Mouse (Mus musculus) frontal cortex, adult (tissue): ENCODE results near the gene Slc5a1.

Experiments used
- ATAC-seq: cut with Nextera tagmentation; 2 replicates; pipeline ENCODE4 v1.9.2; 2017; ENCODE audit warnings: mild to moderate bottlenecking, moderate library complexity, mixed read lengths; ENCODE audit not compliant: low TSS enrichment

Slc5a1 gene

DNA sequence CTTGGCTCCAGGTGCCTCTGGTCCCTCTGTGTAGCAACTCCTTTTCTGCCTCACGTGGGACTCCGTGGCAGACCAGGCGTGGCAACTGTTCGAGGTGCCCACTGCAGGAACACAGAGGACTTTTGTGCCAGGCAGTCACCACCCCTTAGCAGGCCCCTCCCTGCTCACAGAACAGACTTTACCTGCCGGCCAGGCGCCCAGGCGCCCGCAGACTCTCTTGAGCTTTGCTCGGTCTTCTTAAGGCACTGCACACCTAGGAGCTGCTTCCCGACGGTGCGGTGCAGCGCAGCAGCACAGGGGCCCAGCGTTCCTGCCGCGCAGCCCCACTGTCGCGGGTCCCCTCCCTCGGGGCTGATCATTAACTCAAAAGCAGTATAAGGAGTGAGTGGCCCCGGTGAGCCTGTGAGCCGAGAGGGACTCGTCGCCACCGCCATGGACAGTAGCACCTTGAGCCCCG is at the start of gene Slc5a1:
TSS of gene Slc5a1 (plus strand) at position 195 of the 457 bp plus-strand sequence.
- no peak for ATAC-seq

GRCm38 (mm10) chr5:33056126-33056765 is 47.8 kb upstream of the Slc5a1 start:
- ATAC-seq = no peak

DNA sequence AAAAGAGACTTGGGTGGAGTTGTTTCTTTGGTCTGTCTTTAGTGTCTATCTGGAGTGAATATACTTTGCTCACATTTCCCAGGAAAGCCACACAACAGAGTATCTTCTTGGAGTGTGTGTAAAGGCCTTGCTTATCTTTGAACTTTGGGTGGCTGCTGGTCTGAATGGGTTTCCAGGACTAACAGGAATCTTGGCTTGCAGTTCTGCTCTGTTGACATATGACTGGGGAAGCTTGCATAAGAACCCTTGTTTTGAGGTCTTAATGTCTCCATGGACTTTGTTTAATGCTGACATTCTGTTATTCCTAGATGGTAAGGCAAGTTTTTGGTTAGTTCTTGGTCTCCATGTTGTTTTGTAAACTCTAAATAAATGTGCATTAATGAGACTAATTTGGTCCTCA is 33.9 kb upstream of the Slc5a1 start:
- no peak for ATAC-seq

GRCm38 (mm10) chr5:33076490-33077191 is 27.4 kb upstream of the Slc5a1 start:
- ATAC-seq = no peak

- ATAC-seq = no peak
These were observed 21.1 kb upstream of the Slc5a1 start for GRCm38 (mm10) chr5:33082896-33083295.

- no peak for ATAC-seq
These were observed 19.4 kb upstream of the Slc5a1 start for GRCm38 (mm10) chr5:33084599-33084998.

- ATAC-seq = no peak
These were observed 12.7 kb upstream of the Slc5a1 start for GRCm38 (mm10) chr5:33091342-33091741.

DNA sequence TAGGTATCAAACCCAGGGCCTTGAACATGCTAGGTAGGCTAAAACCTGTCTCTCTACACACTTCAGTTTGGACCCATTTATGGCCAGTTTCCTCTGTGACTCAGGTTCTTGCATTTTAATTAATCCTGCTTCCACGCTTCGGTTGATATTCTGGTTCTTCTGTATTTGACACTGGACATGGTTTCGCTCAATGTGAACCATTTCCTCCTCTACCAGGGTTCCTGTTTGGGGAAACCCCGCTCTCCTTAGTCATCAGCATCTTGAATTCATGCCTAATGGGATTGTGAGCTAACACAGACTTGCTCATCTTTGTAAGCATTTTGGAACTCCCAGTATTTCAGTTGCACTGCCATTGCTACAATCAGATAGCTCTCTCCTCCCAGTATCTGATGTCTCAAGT is 8.7 kb upstream of the Slc5a1 start:
- ATAC-seq = no peak

GRCm38 (mm10) chr5:33102369-33103055 is 1.5 kb upstream of the Slc5a1 start:
- ATAC-seq = no peak

- ATAC-seq = no peak
These were observed 857 bp downstream of the Slc5a1 start for GRCm38 (mm10) chr5:33104876-33105275.

DNA sequence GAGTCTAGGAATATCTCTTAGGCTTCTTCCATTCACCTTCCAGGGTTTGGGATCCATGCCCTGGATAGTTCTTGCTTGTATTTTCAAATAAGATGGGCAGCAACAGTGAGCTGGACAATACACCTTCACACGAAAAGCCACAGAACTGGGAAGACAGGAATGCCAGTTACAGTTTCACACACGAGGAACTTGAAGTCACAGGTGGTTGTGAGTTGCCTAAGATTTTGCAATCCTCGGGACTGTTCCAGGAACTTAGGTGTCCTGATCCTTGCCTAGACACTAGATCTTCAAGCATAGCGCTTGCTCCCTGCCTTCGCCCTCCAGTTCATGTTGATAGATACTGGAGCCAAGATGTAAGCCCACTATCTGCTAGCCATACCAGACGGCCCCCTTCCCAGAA is 1.6 kb downstream of the Slc5a1 start:
- no peak for ATAC-seq

DNA sequence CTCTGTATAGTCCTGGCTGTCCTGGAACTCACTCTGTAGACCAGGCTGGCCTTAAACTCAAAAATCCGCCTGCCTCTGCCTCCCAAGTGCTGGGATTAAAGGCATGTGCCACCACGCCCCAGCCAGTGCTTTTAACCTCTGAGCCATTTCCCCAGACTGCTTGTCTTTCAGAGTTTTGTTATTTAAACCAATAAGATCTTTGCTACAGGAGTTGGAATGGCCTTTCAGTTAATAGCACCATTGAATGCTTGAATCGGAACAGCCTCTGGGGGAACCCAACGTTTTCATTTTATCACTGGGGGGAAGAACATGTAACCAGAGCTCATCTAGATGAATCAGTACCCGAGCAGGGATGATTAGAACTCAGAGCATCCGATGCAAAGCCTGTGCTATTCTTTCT is 3.0 kb downstream of the Slc5a1 start:
- ATAC-seq = no peak

DNA sequence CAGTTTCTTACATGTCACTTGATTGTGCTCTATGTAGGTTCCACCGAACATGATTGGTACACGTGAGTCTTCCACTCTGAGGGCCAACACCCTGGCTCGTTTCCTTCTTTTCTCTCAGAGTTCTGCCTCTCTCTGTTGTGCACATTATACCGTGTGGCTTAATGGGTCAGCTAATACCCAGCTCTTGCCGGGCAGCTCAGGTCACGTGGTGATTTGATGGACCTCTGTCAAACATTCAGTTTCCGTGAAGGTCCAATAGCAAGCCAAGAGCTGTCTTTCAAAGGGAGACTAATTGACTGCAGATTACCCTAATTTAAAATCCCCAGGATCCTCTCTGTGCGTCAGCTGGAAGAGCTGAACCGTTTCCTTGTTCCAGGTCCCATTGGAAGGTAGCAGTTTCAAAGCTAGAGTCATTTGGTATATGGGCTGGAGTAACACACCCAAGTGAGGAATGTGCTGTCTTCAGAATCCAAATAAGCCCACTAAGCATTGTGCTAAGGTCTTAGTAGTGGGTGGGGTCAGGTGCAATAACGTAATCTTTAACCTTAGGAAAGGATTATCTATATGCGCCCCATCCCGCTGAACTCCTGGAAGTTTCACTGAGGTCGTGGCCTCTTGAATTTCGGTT is 3.9 kb downstream of the Slc5a1 start:
- ATAC-seq = no peak

- no peak for ATAC-seq
These were observed 17.9 kb downstream of the Slc5a1 start for GRCm38 (mm10) chr5:33121871-33122315.

- no peak for ATAC-seq
These were observed 19.6 kb downstream of the Slc5a1 start for GRCm38 (mm10) chr5:33123658-33124057.

GRCm38 (mm10) chr5:33125318-33125717 is 21.3 kb downstream of the Slc5a1 start:
- ATAC-seq = no peak

- ATAC-seq = no peak
These were observed 30.1 kb downstream of the Slc5a1 start for GRCm38 (mm10) chr5:33134132-33134531.

DNA sequence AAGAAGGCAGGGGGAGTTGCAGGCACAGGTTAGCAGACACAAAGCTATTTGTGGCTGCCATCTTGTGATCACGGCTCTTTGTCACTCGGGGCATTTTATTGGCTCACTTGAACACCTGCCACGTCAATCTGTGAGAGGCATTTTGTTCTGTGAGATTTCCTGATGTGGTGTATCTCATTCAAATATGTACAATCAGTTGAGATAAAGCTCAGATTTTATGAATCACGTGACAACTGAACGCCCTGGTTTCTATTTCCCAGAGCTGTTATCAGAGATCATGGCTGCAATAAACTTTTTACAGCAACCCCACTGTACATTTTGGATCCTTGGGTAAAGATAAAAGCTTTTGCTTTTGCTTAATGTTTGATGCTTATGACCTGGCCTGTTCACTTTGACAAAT is 31.6 kb downstream of the Slc5a1 start:
- no peak for ATAC-seq

DNA sequence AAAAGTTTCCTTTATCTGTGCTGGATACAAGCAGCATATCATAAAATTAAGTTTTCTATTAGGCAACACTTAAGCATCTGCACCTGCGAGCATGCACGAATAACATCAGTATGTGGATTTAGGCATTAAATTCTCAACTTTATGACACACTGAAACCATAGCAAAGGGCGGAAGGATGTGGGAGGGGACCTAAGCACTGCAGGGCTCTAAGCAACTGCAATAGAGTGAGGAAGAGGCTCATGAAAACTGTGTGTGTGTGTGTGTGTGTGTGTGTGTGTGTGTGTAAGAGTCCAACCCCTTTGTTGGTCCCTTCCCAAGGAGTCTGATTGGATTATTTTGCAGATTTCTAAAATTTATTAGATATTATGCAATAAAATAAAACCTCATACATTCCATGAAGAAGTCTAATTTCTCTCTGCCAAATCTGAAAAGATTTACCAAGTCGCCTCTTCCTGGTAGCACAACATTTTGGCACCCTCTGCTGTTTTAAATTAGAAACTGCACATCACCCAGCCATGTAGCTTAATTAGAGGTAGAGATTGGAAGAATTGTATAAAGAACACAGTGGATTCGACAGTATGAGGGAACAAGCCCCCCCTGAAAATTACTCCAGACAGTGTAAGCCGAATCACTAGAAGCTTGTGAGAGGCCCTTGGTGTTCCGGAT is 38.9 kb downstream of the Slc5a1 start:
- ATAC-seq = peak; percentile 73; the same call in 1 of the 2 replicates

DNA sequence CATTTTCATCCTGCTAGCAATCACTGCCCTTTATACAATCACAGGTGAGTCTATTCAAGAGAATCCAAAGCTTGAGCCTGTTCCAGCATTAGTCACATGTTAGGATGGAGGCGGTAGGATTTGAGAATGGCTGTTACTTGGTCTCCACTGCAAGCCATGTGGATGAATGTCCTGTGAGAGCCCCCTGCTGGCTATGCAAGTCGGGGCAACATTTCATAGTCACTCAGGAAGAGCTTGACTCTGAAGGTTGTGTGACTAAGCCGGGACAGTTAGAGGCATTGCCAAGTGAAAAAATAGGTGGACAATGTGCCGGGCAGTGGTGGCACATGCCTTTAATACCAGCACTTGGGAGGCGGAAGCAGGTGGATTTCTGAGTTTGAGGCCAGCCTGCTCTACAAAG is 40.0 kb downstream of the Slc5a1 start:
- ATAC-seq = no peak

DNA sequence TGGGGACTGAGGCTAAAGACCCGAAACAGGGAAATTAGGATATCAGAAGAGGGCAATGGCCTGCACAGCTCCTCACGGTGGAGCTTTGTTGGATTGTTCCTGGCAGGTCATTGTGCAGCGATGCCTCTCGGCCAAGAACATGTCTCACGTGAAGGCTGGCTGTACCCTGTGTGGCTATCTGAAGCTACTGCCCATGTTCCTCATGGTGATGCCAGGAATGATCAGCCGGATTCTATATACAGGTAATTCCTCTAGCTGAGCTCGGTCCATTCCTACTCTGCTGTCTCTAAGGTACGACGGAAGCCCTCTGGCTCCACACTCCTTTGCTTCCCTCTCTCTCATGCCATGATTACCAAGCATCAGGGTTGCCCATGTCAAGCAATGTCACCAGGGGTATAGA is 42.8 kb downstream of the Slc5a1 start:
- no peak for ATAC-seq

GRCm38 (mm10) chr5:33147691-33148090 is 43.7 kb downstream of the Slc5a1 start:
- ATAC-seq = no peak
